Mouse (Mus musculus) brain, adult 2 months (tissue): ENCODE results near the gene Cbr2.
"Not testable (repeated sequence)": the region's sequence is repeated elsewhere in the genome, so short reads cannot be mapped to it uniquely, and the experiment has no call there.

ENCODE experiments used
- DNase-seq: peaks from one replicate; pipeline ENCODE4 v3.0.0; 2011; ENCODE audit warnings: low read depth, low spot score

Gene Cbr2

GRCm38 (mm10) chr11:120731858-120732680 is at the start of gene Cbr2:
Cbr2 (minus strand) TSS chr11:120732114.
- DNase-seq = no peak

- DNase-seq = not testable (repeated sequence)
Observed at GRCm38 (mm10) chr11:120781361-120781760, 49.4 kb upstream of the Cbr2 start.

DNA sequence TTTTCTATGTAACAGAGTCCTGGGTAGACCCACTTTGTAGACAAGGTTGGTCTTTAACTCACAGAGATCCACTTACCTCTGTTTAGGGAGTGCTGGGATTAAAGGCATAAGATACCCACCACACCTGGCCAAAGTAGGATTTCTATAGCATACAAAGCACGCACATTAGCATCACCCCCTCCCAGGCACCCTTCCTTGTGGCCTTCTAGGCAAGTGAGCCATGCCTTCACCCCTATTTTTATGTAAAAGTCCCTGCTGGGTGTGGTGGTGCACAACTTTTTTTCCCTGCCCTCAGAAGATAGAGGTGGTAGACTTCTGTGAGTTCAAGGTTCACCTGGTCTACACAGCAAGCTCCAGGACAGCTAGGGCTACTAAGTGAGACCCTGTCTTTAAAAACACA is 48.0 kb upstream of the Cbr2 start:
- no peak for DNase-seq

DNA sequence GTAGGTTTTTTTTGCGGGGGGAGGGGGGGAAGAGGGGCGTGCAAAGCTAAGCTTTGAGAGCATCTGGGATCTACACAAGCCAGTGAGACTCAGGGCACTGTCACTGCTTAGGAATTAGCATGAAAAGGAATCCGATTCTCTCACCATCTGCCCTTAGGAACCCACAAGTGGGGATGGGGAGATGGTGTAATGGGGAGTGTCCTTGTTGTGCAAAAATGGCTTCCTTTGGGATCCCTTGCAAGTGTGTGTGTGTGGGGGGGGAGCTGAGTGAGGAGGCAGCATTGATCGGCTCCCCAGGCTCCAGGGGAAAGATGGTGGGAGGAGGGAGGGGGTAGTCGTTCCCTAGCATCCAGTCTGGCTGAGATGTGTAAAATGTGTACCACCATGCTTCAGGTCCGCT is 45.2 kb upstream of the Cbr2 start:
- no peak for DNase-seq

GRCm38 (mm10) chr11:120775774-120776469 is 44.0 kb upstream of the Cbr2 start:
- DNase-seq = peak; percentile 96

DNA sequence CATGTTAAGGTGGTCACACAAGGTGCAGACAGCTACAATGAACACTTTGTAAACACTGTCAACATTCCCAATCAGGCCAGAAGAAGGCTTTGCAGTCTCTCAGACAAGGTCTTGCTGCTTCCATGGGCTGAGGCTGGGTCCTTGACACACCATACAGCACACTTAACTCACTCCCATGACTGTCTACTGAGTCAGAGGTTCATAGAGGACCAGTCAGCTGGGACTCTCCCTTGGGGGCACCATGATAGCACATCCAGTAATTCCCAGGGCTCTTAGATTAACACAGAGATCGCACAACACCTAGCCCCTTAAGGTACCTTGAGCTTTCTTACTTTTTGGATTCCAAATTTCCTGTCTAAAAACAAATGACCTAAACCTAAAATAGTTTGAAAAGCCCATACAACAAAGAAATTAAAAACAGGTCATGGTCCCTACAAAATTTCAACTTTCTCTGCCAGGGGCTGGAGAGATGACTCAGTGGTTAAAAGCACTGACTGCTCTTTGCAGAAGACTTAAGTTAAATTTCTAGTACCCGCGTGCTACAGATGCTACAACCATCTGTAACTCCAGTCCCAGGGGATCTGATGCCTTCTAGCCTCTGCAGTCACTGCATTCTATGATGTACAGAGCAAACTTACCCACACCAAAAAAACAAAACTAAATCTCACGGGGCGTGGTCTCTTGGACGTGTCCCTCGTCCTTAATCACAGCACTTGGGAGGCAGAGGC is 41.7 kb upstream of the Cbr2 start:
- DNase-seq = no peak

GRCm38 (mm10) chr11:120772749-120773148 is 40.8 kb upstream of the Cbr2 start:
- DNase-seq = no peak

DNA sequence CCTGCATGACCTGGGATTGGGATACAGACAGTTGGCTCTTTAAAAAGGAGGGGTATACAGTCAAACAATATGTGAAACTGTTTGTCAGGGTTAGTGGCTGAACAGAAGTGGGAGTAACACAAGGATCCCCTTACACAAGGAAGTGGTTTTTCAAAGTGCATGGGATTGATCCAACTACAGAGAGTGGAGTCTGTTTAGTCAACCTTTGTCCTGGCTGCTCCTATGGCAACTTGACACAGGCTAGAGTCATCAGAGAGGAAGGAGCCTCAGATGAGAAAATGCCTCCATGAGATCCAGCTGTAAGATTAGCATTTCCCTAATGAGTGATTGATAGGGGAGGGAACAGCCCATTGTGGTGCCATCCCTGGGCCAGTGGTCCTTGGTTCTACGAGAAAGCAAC is 36.3 kb upstream of the Cbr2 start:
- DNase-seq = no peak

DNA sequence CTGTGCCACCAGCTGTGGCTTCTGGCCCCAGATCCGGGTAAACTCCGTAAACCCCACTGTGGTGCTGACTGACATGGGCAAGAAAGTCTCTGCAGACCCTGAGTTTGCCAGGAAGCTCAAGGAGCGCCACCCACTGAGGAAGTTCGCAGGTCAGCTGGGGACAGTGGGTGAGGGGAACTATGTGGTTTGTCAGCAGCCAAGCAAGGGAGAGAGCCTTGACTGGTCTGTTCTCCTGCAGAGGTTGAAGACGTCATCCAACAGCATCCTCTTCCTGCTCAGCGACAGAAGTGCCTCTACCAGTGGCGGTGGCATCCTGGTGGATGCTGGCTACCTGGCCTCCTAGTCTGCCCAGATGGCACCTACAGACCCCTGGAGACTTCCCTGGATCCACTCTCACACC is 35.1 kb upstream of the Cbr2 start:
- not testable (repeated sequence) for DNase-seq

- not testable (repeated sequence) for DNase-seq
Observed at GRCm38 (mm10) chr11:120763121-120763999, 31.4 kb upstream of the Cbr2 start.

GRCm38 (mm10) chr11:120762672-120763041 is 30.7 kb upstream of the Cbr2 start, which contains the start of gene Hmga1b:
Hmga1b (plus strand) TSS chr11:120762794.
- DNase-seq = not testable (repeated sequence)

DNA sequence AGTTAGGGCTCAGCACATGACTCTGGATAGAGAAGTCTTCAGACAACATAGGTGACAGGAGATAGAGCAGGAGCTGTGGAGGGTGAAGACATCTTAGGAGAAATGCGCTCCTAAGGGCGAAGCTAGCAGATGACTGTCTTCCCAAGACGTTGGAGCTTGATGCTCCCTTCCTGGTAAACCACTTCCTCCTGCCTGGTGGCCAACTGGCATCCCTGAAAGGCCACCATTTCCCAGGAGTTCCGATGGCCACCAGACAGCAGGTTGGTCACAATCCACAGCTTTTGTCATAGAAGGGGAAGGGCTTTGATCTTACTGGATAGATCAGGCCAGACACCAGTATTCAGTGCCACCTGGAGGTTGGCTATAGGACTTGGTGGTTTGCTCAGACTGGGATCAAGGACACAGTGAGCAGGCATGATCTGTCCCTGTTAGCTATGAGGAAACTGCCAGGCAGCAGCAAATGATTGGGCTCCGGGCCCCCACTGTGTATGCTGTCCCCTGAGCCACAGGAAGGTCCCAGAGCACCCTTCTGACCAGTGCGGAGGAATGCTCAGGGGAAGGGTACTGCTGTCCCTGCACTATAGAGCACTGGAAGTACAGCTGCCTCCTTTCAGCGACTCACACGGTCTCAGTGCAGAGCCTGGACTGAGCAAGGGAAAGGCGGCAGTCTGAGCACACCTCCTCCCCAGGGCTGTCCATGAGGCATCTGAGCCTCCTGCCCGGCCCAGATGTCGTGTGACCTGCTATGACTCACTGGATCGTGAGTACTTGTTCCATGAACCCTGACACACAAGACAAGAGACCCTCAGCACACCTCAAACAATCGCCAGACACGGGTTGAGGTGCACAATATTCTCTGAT is 30.1 kb upstream of the Cbr2 start:
- no peak for DNase-seq

DNA sequence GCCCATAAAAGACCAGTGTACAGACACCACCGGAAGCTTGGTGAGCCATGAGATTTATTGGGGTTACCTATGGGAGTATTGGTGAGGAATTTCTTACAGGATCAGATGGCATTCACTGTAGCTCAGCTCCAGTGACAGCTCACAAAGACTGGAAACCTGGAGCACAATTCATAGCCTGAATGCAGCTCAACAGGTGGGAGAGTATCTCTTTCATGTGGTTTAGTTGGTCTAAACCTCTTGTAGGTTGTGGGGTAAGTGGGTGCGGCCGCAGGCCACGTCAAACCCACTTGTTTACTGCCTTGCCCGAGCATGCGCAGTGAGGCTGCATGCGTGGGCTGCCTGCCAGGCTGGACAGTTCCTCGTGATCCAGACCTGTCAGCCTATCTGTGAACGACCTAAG is 28.3 kb upstream of the Cbr2 start:
- no peak for DNase-seq

DNA sequence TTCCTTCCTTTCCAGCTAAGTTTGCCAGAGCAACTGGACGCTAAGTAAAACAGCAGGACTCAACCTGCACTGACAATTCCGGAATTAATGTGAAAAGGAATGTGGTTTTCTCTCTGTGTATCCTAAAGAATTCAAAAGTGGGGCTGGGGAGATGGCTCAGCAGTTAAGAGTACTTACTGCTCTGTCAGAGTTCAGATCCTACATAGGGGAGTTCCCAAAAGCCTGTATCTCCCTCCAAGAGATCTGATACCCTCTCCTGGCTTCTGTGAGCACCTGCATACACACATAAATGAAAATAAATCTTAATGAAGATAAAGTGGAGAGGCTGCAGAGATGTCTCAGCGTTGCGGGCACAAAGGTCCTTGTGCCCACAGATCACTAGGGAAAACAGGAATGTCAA is 19.7 kb upstream of the Cbr2 start:
- no peak for DNase-seq

DNA sequence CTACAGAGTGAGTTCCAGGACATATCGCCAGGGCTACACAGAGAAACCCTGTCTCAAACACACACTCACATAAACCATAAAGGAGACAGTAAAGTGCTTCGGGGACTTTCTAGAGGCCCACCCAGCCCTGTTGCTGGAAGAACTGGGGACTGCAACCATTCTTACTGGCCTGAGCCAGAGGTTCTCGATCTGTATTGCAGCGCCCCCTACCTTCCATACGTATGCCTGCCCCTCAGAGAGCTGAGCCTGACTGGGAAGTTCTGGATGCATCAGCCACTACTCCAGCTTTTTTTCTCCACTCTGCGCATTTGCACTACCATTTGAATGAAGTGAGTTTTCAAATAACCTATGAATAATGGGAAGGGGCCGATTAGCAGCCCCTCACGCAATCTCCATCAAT is 17.5 kb upstream of the Cbr2 start:
- peak; percentile 34 for DNase-seq

- DNase-seq = no peak
Observed at GRCm38 (mm10) chr11:120747974-120748373, 16.1 kb upstream of the Cbr2 start.

DNA sequence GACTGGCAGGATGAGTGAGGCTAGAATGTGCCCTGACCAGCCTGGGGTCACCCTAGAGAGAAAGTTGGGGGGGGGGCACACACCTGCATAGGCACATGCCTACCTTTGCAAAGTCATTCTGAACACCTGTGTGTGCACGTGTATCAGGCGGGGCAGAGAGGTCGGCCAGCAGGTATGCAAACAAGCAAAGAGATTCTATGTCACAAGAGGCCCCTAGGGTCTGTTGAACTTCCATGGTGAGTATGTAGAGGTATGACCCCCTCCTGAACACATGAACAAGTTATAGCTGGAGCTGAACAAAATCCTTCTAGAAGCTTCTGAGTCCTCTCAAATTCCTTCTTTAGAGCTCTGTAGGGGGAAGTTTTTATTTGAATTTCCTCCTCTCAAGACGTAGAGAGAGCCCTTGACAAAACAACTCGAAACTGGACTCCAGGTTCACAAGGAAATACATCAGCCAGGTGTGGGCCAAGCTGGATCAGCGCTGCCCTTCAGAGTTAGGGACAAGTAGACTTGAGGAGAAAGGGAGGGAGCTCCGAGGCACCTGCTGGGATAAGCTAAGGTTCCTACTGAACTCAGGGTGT is 12.3 kb upstream of the Cbr2 start:
- no peak for DNase-seq

DNA sequence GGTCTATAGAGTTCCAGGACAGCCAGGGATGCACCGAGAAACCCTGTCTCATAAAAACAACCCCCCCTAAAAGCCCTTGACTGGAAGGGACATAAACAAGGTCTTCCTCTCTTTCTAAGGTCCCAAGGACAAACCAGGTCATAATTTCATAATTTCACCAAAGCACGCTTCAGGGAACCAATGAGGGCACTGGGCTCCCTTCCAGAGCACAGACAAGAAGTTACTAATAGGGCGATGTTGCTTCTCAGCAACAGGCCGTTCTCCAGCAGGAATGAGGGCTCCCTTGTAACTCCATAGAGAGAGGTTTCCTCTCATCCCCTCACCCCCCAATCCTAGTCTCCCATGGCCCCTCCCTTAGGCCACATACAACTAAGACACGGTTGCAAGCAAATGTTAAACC is 9.1 kb upstream of the Cbr2 start:
- DNase-seq = no peak

- DNase-seq = no peak
Observed at GRCm38 (mm10) chr11:120736424-120736823, 4.5 kb upstream of the Cbr2 start.

DNA sequence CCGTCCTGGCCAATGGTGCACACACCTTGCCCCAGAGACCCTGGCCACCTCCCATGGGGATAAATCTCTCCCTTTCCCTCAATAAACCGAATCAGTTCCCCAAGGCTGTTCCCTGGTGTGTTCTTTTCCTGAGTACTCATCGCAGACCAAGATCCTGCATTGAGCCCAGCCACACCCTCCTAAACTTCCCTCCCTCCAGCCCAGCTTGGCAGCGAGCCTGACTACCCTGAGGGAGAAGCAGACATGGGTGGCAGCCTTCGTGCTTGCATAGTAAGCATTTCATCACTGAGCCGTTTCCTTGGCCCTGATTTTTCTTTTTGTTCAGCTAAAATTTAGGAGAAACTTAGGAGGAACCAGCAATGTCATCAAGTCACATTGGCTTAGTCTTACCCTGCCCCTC is 1.6 kb upstream of the Cbr2 start:
- peak; percentile 34 for DNase-seq
